Mouse (Mus musculus): ENCODE results near the gene Igf2bp2.

Gene Igf2bp2

DNA sequence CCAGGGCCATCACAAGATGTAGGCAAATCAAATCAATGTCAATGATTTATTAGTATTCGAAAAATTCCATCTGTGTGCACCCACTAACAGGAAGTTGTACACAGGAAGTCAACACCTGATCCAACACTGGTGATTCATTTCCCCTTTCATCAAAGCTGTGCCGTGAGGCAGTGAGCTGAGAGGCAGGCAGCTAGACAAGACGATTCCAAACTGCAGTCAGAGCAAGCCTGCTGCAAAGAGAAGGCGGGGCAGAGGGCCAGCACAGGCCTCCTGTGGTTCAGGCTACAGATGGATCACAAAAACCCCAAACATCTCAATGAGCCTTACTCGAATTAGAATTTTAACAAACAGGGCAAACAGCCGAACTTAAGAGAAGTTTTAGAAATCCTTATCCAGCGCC lies 65.4 kb downstream of the Igf2bp2 start:
- DNase-seq: no peak

DNA sequence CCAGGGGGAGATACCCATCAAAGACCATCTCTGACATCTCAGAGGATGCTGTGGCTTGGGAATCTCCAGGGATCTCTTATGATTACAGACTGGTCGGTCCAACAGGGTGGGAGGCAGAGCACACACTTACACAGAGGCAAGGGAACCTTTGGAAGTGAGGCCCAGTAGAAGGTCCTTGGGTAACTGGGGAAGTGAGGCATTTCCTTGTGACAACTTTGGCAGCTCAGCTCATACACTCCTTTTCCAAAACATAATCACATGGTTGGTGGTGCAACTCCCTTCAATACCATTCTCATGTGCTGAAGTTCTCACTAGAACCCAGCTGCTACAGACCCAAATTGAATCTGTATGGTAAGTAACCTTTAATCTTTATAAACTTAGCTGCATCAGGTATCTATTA lies 67.3 kb downstream of the Igf2bp2 start:
- DNase-seq: no peak

DNA sequence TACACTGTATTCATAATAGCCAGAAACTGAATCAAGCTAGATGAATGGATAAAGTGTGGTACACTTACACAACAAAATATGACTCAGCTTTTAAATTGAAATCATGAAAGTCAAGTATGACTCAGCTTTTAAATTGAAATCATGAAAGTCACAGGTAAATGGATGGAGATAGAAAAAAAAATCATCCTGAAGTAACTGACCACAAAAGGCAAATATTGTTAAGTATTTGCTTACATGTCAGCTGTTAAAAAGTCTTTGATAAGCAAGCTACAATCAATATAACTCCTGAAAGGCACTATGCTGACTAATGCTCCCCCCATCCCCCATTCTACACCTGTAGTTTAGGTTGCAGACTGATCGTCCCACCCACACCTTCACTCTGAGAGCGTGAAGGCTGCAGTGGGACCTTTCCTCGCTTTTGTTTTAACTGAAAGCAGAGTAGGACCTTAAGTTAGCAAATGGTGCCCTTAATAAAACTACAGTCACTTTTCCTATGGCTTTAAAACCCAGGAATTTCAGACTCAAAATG lies 71.8 kb downstream of the Igf2bp2 start:
- DNase-seq: no peak

DNA sequence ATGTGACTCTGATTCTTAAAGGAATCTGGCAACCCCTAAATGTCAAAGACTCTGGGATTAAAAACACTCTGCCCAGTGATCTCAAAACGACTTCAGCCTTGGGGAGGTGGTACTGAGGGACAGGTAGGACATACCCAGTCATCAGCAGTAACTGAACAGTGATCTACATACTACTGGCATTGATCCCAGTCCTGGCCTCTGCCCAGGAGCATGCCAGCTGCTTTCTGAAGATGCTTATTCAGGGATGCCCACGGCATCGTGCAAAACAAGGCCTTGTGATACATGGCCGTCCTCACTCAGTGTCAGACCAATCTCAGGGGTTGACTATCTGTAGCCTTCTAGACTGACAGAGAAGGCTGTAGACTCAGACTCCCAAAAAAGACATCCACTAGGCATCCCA lies 77.7 kb downstream of the Igf2bp2 start:
- no peak for DNase-seq

DNA sequence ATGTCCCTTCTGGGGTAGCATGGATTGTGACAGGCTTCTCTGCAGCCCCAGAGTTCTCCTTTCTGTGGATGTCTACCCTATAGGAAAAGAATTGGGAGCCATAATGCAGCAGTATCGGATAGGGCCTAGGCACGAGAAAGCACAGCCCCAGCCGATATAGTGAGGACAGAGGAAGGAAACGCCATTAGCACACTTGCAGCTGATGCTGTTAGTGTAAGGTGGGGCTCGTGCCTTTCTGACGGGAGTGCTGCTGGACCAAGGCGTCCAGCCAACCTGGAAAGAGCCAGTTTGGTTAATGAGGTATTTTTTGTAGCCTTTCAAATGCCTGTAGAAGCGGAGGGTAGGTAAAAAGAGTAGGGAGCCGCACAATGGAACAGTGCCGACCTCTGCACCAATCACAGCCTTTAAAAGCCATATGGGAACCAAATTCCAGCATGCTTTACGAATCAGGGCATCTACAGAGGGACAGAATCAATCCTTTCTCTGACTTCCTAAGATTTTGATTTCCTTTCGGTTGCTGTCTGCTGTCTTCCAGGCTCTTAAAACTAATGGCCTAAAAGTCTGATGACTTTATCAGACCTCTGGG lies 82.9 kb downstream of the Igf2bp2 start:
- no peak for DNase-seq

GRCm38 (mm10) chr16:22076620-22076941 lies 86.5 kb downstream of the Igf2bp2 start:
- DNase-seq: no peak

- no peak for DNase-seq
These were observed 87.1 kb downstream of the Igf2bp2 start for GRCm38 (mm10) chr16:22075829-22076619.

- DNase-seq: no peak
These were observed 88.0 kb downstream of the Igf2bp2 start for GRCm38 (mm10) chr16:22075067-22075466.

DNA sequence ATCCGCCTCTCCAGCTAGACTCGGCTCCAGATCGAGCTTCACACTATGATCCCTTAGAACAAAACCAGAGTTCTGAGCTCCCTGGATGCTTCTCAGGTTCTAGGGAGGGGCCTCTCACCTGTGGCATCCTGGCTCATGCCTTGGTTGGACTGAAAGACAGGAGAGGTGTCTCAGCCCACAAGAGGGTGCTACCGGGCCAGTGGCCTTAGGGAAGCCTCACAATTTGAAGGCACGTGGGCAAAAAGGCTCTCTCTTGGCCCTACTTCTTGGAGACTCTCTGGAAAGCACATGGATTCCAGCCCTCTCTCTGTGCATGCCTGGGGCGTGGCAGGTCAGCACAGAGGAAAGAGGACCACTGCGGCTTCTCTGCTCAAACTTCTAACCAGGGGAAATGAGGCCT lies 91.7 kb downstream of the Igf2bp2 start:
- no peak for DNase-seq

DNA sequence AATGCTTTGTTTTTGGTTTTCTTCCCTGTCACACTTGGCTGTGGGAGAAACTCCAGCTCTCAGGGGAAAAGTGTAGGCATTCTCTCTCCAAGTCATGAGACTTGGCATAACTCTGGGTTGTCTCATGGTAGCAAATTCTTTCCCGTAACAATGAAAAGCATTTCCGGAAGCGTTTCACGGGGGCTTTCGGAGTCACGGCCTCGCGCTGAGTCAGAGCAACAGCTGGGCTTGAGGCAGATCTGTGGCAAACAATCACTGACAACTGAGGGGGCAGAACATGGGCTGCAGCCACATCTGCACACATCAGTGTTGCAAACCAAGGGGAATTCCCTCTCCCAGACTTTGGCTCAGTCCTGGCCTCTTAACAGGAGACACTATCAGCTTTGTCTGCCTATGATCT lies 95.7 kb downstream of the Igf2bp2 start:
- no peak for DNase-seq

DNA sequence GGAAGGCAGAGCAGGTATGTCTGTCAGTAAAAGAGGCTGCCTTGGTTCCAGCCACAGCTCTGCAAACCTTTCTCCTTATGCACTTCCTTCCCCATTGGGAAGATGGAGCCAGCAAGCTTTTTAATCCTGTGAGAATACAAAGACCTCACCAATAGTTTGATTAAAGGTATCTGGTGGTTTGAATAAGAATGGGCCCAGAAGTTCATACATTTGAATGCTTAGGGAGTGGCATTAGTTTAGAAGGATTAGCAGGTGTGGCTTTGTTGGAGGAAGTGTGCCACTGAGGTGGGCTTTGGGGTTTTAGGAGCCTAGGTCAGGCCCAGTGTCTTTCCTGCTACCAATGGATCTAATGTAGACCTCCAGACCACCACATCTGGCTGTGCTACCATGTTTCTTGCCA lies 97.6 kb downstream of the Igf2bp2 start:
- DNase-seq: no peak

DNA sequence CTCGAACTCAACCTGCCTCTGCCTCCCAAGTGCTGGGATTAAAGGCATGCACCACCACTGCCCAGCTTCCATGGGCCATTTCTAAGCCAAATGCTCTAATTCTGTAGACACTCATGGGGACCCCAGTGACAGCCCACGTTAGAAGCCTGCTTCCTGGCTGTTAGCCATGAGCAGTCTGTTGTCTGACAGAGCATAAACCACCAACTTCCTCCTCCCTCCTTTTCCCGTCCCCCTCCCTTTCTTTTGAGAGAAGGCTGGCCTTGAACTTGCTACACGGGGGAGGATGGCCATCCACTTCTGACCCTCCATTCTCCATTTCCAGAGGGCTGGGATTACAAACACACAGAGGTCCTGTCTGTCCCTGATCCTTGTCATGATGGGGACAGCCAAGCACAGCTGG lies 100.8 kb downstream of the Igf2bp2 start:
- no peak for DNase-seq

DNA sequence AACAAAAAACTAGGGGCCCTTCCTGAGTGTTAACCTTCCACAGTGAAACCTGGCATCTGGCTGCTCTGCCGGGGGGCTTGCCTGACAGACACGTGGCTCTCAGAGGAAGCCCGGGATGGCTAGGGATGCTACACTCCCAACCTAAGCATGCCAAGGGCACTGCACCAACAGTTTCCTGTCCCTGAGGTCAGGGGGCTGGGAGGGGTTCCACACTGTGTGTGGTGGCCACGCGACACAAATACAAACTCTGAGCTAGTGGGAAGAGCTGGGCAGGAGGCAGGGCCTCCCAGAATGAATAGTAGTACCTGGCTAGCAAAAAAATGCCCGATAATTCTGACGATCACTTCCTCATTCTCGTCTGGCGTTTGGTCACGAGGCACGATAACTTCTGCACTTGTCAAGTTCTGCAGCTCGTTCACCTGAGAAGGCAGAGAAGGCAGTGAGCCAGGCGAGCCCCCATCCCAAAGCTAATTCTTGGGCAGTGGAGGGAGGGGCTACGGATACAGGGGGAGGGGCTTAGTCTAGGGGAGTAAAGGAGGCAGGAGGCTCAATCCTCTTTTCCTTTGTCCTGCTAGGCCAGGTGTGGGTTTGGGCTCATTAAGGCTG lies 101.4 kb downstream of the Igf2bp2 start:
- no peak for DNase-seq

GRCm38 (mm10) chr16:22060416-22060815 lies 102.7 kb downstream of the Igf2bp2 start:
- no peak for DNase-seq

- no peak for DNase-seq
These were observed 104.2 kb downstream of the Igf2bp2 start for GRCm38 (mm10) chr16:22058871-22059270.

GRCm38 (mm10) chr16:22057498-22057897 lies 105.6 kb downstream of the Igf2bp2 start:
- peak; percentile 41 for DNase-seq

- DNase-seq: no peak
These were observed 109.7 kb downstream of the Igf2bp2 start for GRCm38 (mm10) chr16:22053411-22053810.

GRCm38 (mm10) chr16:22046739-22047366 lies 116.2 kb downstream of the Igf2bp2 start:
- DNase-seq: no peak

DNA sequence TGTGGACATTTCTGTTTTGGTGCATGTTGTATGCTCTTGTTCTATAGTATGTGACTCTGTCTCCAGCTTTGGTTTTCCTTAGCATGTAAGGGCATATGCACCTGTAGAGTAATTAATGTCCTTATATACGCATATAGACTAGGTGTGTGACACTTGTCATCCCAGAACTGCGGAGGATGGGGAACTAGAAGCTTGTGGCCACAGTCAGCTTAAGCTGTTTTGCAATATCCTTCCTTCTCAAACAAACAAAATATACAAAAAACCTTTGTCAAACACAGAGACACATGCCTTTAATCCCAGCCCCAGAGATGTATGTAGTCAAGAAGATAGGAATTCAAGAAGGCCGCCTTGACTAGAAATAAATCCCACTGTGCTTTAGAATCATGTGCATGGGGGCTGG lies 117.2 kb downstream of the Igf2bp2 start:
- no peak for DNase-seq

GRCm38 (mm10) chr16:22043830-22044229 lies 119.3 kb downstream of the Igf2bp2 start:
- DNase-seq: no peak

DNA sequence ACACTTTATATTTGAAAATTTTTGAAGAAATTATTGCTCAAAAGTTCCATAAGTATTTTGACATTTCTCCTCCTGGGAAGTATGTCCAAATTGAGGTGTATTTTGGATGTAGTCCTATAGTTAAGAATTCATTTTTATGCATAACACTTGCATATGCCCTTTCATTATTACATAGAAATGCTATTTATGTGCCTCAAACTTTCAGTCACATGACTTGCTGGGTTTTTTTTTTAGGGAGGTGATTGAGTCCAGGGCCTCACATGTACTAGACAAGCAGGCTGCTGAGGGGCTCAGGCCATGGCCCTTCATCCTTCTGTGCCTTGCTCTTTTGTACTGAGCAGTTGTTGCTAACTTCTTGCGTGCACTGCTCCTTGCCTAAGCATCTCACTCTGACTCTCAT lies 123.1 kb downstream of the Igf2bp2 start:
- DNase-seq: no peak

DNA sequence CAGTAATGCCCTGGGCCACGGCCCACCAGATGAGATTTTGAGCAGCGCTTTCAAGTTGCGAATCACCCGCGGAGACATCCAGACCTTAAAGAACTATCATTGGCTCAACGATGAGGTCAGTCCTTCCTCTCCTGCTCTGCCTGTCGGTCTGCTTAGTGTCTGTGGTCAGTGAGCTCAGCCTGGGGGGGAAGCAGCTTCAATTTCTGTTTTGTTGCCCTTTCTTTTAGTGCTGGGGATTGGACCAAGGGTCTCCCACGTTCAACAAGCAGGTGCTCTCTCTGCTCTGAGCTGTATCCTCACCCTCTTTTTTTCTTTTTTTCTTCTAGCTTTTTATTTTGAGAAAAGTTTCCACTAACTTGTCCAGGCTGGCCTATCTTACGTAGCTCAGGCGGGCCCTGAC lies 124.5 kb downstream of the Igf2bp2 start:
- no peak for DNase-seq

DNA sequence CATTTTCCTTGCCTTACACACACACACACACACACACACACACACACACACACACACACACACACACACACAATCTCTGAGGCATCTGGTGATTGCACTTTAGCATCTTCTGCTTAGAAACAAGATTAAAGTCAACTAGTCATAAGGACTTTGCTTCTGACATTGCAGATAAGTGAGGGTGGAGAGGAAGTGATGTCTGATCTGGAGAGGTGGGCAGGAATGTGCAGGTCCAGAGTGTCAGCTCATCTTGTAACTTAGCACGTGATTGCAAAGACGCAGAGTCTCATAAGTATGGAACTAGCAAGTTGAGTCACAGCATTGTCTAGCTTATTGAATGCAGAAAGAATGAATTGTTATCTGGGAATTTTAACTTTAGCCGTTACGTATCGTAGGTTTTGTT lies 135.6 kb downstream of the Igf2bp2 start:
- DNase-seq: no peak

DNA sequence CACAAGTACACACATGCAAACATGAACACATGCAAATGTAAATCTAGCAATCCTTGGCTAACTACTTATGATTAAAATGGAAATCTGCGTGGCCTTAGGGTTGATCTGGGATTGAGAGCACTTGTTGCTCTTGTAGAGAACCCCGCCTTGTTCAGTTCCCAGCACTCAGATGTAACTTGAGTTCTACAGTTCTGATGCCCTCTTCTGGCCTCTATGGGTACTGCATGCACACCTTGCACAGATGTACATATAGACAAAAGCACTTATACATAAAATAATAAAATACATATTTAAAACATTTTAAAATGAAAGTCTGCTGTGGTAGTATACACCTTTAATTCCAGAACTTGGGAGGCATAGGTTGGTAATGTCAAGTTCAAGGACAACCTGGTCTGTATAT lies 141.0 kb downstream of the Igf2bp2 start:
- DNase-seq: peak; percentile 45

All from liver (tissue).